8 mouse cellular contexts compared by ENCODE assay signal in the genomic region with DNA sequence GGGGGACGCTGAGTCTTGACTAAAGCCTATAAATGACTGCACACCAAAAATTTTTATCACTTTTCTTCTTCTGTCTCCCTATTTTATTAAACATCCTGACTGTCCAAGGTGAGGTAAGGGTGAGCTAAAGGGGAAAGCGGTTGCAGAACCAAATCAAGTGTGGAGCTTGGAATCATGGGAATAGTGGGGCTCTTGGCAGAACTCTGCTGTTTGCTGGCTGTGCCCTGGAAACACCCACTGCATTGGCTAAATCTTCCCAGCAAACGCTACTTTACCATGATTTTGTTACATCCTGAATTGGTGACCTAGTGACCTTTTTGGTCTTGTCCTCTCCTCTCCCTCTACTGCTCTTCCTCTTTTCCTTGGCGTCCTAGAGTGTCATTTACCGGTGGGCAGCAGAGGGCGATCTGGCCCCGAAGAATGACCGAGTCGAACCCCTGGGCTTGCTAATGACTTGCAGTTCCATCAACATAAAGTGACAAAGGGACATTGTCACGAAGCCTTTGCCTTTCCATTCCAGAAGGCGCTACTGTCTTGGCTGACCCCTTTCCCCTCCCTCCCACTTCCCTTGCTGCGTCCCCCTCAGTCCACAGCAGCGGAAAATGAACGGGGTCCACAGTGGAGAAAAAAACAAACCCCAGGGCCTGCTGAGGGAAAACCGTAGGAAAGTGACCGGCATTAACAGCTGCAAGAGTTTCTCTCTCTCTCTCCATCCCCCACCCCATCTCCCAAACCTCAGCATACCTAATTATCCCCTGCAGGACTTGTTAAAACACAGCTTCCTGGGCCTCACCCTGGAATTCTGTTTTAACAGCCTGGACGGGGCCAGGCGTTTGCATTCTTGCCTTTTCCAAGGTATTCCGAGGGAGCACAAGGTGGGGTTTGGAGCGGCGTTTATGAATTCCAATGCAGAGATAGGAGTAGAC. TPM values are rescaled to one million over a fixed set of nuclear protein-coding genes. Genes with fewer than 3 reads are reported as not detected.
DNase-seq lines count a peak whose midpoint lies in the region; ATAC-seq and TF ChIP-seq lines count a peak whose summit lies in the region.

No protein-coding gene starts in this region.

- peak overlapping the region; percentile 43 for H3K4me2 ChIP-seq in forebrain, embryonic 15.5 days (replicated peaks)

- peak; percentile 65; the same call in 1 of the 2 replicates for TF ChIP-seq EP300 in ES-Bruce4 (IDR thresholded peaks at IDR 0.05; ENCODE audit: insufficient read depth, low read depth, low read length)

- no peaks in the 10 kb centered on the region for H3K27me3 ChIP-seq in ES-Bruce4 (ENCODE audit: control insufficient read depth, insufficient read depth, low read length, poor library complexity, severe bottlenecking)
- no peaks in the 10 kb centered on the region for H3K27me3 ChIP-seq in forebrain, embryonic 15.5 days

- no peak overlapping the region for H3K4me3 ChIP-seq in ES-Bruce4 (ENCODE audit: low read depth, low read length)
- peak overlapping the region; percentile 16; the same call in 1 of the 2 replicates for H3K4me3 ChIP-seq in forebrain, embryonic 15.5 days
- peak overlapping the region; percentile 43; the same call in 1 of the 2 replicates for H3K4me3 ChIP-seq in layer of hippocampus, adult 2 months
- peak overlapping the region; percentile 41 for H3K4me3 ChIP-seq in lung, adult 2 months (replicated peaks; ENCODE audit: extremely low read depth, low read depth, low read length)

- no peak for TF ChIP-seq POLR2A in ES-Bruce4 (IDR thresholded peaks at IDR 0.05; ENCODE audit: insufficient read depth, low read length)
- no peak for TF ChIP-seq POLR2A in lung, adult 2 months (IDR thresholded peaks at IDR 0.05; ENCODE audit: borderline replicate concordance, extremely low read depth, low read depth, low read length)

- no peaks in the 10 kb centered on the region for H3K36me3 ChIP-seq in ES-Bruce4 (ENCODE audit: control insufficient read depth, insufficient read depth, low read length, poor library complexity, severe bottlenecking)
- no peaks in the 10 kb centered on the region for H3K36me3 ChIP-seq in forebrain, embryonic 15.5 days

- 0 out of 2 replicates have a peak overlapping the region, but pooled peaks have one; percentile 2 for H3K27ac ChIP-seq in ES-Bruce4 (ENCODE audit: insufficient read depth, low read length)
- H3K27ac ChIP-seq in forebrain, embryonic 15.5 days (replicated peaks), result no peak overlapping the region
- peak overlapping the region; percentile 82 for H3K27ac ChIP-seq in layer of hippocampus, adult 2 months

- ATAC-seq in forebrain, embryonic 15.5 days (replicated peaks), result peak; percentile 63; the same call in 1 of the 2 replicates

- intact Hi-C loops in heart, postnatal 14 days (cut with DNase I), result loop anchor here (2.0 to 5.0 kb wide), 4 partner anchors 56 to 141 kb away; no protein-coding TSS in a partner anchor

- H3K9ac ChIP-seq in ES-Bruce4 (ENCODE audit: low read depth, poor library complexity, severe bottlenecking), result no peak overlapping the region
- H3K9ac ChIP-seq in forebrain, embryonic 15.5 days (replicated peaks), result no peak overlapping the region

- peak; percentile 82 for DNase-seq in cerebellum, adult 11 months
- DNase-seq in heart, postnatal 14 days, result peak; percentile 66 to 82
- DNase-seq in layer of hippocampus, adult 2 months (ENCODE audit: low spot score in 2 of 2), result peak; percentile 69 to 76
- DNase-seq in lung, adult 2 months, result peak; percentile 66
- peak; percentile 52 for DNase-seq in ovary, postnatal 10 days (ENCODE audit: low spot score)
- peak; percentile 64 for DNase-seq in thymus, postnatal 0 days (ENCODE audit: low spot score)

- H3K9me3 ChIP-seq in ES-Bruce4 (replicated peaks; ENCODE audit: control insufficient read depth, insufficient read depth, low read length, poor library complexity, severe bottlenecking), result no peaks in the 10 kb centered on the region
- no peaks in the 10 kb centered on the region for H3K9me3 ChIP-seq in forebrain, embryonic 15.5 days

- no peaks in the 10 kb centered on the region for H3K4me1 ChIP-seq in ES-Bruce4 (ENCODE audit: control insufficient read depth, insufficient read depth, low read length)
- H3K4me1 ChIP-seq in forebrain, embryonic 15.5 days, result peaks cover 8% of the 10 kb centered on the region
- H3K4me1 ChIP-seq in lung, adult 2 months (ENCODE audit: control insufficient read depth, insufficient read depth, low read length), result no peaks in the 10 kb centered on the region; the same call in 1 of the 2 replicates

- 6% methylated on average over 21 of the region's 21 CpGs for WGBS in forebrain, embryonic 15.5 days
- WGBS in lung, adult 2 months, result 19% methylated on average over 21 of the region's 21 CpGs

- peak; percentile 74 for TF ChIP-seq CTCF in ES-Bruce4 (IDR thresholded peaks at IDR 0.05; ENCODE audit: low read depth, low read length)
- TF ChIP-seq CTCF in layer of hippocampus, adult 2 months (conservative IDR thresholded peaks at IDR 0.05), result peak; percentile 84
- TF ChIP-seq CTCF in lung, adult 2 months (IDR thresholded peaks at IDR 0.05; ENCODE audit: insufficient read depth, low read length), result peak; percentile 66

RNA-seq across cellular contexts. Expression of a gene that starts 29.7 kb away (rescaled TPM):
- polyA plus RNA-seq in ES-Bruce4 (2011; ENCODE audit: insufficient read depth, insufficient read length, low read depth, missing spikeins), result 17.4 and 19.5 TPM in 2 replicates
- 28.2 and 30.5 TPM in 2 replicates for polyA plus RNA-seq in forebrain, embryonic 15.5 days (2015; fragmentation: Nextera tagmentation; extraction: Ambion mirVana)
- 10 to 100 TPM; 13.8 to 14.5 TPM for total RNA-seq in heart, postnatal 14 days (2021)
- total RNA-seq in layer of hippocampus, adult 2 months (2021), result 10 to 100 TPM; 33.4 to 33.5 TPM
- polyA plus RNA-seq in lung, adult 2 months (2012; rRNA removed), result 5.7 and 7.8 TPM in 2 replicates
- polyA plus RNA-seq in thymus, postnatal 0 days (2015; fragmentation: Nextera tagmentation; extraction: Ambion mirVana), result 9.8 and 11.9 TPM in 2 replicates
